Mouse (Mus musculus): Measurements from ENCODE around the gene Id3.

GRCm38 (mm10) chr4:136149734-136150133, 6.4 kb downstream of the Id3 start:
- TF ChIP-seq CTCF (IDR thresholded peaks at IDR 0.05; ENCODE audit: low read depth) (peak; percentile 83), EP300 (optimal IDR thresholded peaks at IDR 0.05) (no peak)

Measured in stomach, postnatal 0 days (tissue).